Mouse (Mus musculus): ENCODE measurements around the gene Hsd17b11. TPM values are rescaled to one million over a fixed set of nuclear protein-coding genes. Genes with fewer than 3 reads are reported as not detected.

Hsd17b11 gene
- polyA plus RNA-seq, 1 experiment from 2014 or later, result 2.5 TPM

DNA sequence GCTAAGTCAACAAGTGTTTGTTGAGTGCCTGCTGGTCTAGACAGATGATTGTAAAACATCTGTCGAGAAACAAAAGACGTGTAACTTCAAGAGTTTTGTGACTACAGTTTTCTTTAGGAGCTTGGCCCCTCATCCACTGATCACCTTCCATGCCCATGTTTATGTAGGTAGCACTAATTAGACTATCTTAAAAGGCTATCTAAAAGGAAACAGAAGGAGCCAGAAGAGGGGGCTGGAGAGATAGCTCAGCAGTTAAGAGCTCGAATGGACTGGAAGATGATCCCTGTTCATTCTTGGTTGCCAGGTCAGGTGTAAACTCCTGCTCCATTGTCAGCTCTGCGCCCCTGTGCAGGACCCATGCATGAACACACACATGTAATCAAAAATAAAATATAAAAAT lies 26.4 kb upstream of the Hsd17b11 start:
- H3K27me3 ChIP-seq (ENCODE audit: insufficient read depth, poor library complexity, severe bottlenecking), result no peaks in the 10 kb centered on the region
- 53% methylated on average over 4 of the region's 4 CpGs for WGBS
- peaks cover 27% of the 10 kb centered on the region for H3K36me3 ChIP-seq
- peaks cover 17% of the 10 kb centered on the region; the same call in 1 of the 2 replicates for H3K4me1 ChIP-seq
- peak overlapping the region; percentile 75 for H3K4me3 ChIP-seq
- no peaks in the 10 kb centered on the region for H3K9me3 ChIP-seq
- peak overlapping the region; percentile 92; the same call in 1 of the 2 replicates for H3K27ac ChIP-seq
- no peak for DNase-seq (ENCODE audit: low spot score)

- Histone ChIP-seq H3K36me3 (peaks cover 21% of the 10 kb centered on the region), H3K4me1 (peaks cover 17% of the 10 kb centered on the region; the same call in 1 of the 2 replicates), H3K27ac (peak overlapping the region; percentile 92), H3K9me3 (no peaks in the 10 kb centered on the region), H3K4me3 (peak overlapping the region; percentile 75), H3K27me3 (ENCODE audit: insufficient read depth, poor library complexity, severe bottlenecking) (no peaks in the 10 kb centered on the region)
- DNase-seq (ENCODE audit: low spot score), result no peak
- 5% methylated on average over 19 of the region's 19 CpGs for WGBS
These were observed 25.7 kb upstream of the Hsd17b11 start for GRCm38 (mm10) chr5:104047200-104048105.

- H3K9me3 ChIP-seq, result no peaks in the 10 kb centered on the region
- peak; percentile 99 for DNase-seq (ENCODE audit: low spot score)
- H3K27me3 ChIP-seq (ENCODE audit: insufficient read depth, poor library complexity, severe bottlenecking), result no peaks in the 10 kb centered on the region
- peaks cover 17% of the 10 kb centered on the region; the same call in 1 of the 2 replicates for H3K4me1 ChIP-seq
- peak within 1 kb of the TSS; percentile 92 for H3K27ac ChIP-seq
- WGBS, result 5% methylated on average over 90 of the region's 90 CpGs
- peaks cover 11% of the 10 kb centered on the region for H3K36me3 ChIP-seq
- H3K4me3 ChIP-seq, result peak within 1 kb of the TSS; percentile 75
These were observed 24.8 kb upstream of the Hsd17b11 start, which contains the start of gene Nudt9 for GRCm38 (mm10) chr5:104046256-104047199. TSS of gene Nudt9 (plus strand) at chr5:104046306.

GRCm38 (mm10) chr5:104043704-104044103 lies 22.0 kb upstream of the Hsd17b11 start:
- no peaks in the 10 kb centered on the region for H3K27me3 ChIP-seq (ENCODE audit: insufficient read depth, poor library complexity, severe bottlenecking)
- no peaks in the 10 kb centered on the region for H3K9me3 ChIP-seq
- no peak overlapping the region for H3K4me3 ChIP-seq
- H3K27ac ChIP-seq, result no peak overlapping the region
- WGBS, result 27% methylated on average over 2 of the region's 2 CpGs
- H3K4me1 ChIP-seq, result peaks cover 17% of the 10 kb centered on the region; the same call in 1 of the 2 replicates
- H3K36me3 ChIP-seq, result no peaks in the 10 kb centered on the region
- no peak for DNase-seq (ENCODE audit: low spot score)

GRCm38 (mm10) chr5:104042906-104043305 lies 21.2 kb upstream of the Hsd17b11 start:
- H3K27ac ChIP-seq, result no peak overlapping the region
- 88% methylated on average over 2 of the region's 2 CpGs for WGBS

DNA sequence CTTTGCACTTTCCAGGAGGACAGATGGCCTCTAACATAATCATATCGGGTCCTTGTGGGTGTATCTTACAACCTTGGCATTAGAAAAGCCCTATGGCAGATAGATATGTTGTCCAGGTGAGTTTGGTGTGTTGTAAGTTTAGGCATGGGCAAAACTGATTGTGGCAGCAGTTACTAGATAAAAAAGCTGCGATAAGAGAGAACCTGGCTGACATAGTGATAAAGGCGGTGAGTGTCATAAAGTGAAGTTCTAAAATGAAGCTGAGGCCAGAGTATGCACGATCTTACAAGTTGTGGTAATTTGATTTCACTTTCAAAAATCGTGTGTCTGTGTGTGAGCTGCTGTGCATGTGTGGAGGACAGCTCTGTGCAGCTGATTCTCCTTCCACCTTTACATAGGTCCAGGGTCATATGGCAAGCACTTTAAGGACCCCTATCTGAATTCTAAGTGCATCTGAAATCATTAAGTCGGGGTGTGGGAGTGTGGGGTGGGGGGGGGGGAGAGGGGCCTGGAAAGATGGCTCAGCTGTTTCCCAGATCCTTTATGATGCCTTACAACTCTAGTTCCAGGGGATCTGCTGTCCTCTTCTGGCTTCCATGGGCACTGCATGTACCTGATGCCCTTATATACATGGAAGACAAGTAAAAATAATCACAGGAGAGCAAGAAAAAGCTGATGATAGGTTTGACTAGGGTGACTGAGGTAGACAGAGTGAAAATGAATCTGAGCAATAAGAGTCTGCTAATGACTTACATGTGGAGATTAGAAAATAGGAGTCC lies 17.6 kb upstream of the Hsd17b11 start:
- WGBS, result 58% methylated on average over 6 of the region's 6 CpGs
- Histone ChIP-seq H3K27me3 (ENCODE audit: insufficient read depth, poor library complexity, severe bottlenecking) (no peaks in the 10 kb centered on the region), H3K4me1 (peaks cover 6% of the 10 kb centered on the region; the same call in 1 of the 2 replicates), H3K27ac (no peak overlapping the region), H3K36me3 (no peaks in the 10 kb centered on the region), H3K9me3 (no peaks in the 10 kb centered on the region), H3K4me3 (no peak overlapping the region)
- no peak for DNase-seq (ENCODE audit: low spot score)

More at GRCm38 (mm10) chr5:104042906-104043305, 21.2 kb upstream of the Hsd17b11 start:
- Histone ChIP-seq H3K4me1 (peaks cover 14% of the 10 kb centered on the region; the same call in 1 of the 2 replicates), H3K27me3 (ENCODE audit: insufficient read depth, poor library complexity, severe bottlenecking) (no peaks in the 10 kb centered on the region), H3K4me3 (no peak overlapping the region), H3K9me3 (no peaks in the 10 kb centered on the region), H3K36me3 (no peaks in the 10 kb centered on the region)
- DNase-seq (ENCODE audit: low spot score), result no peak

DNA sequence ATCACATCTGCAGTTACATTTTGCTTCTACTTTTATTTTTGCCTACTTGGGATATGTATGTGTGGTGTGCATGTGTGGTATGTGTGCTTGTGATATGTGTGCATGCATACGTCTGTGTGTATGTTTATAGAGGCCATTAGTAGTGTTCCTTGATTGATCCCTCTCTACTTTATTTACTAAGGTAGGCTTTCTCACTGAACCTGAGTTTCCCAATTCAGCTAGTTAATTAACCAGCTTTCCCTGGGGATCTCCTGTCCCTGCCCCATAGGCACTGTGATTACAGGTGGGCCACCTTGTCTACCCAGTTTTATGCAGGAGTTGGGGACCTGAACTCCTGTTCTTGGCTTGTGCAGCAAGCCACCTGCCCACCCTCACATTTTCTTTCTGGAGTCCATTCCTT lies 15.0 kb upstream of the Hsd17b11 start:
- Histone ChIP-seq H3K9me3 (no peaks in the 10 kb centered on the region), H3K27ac (no peak overlapping the region), H3K4me1 (no peaks in the 10 kb centered on the region), H3K36me3 (no peaks in the 10 kb centered on the region), H3K4me3 (no peak overlapping the region), H3K27me3 (ENCODE audit: insufficient read depth, poor library complexity, severe bottlenecking) (no peaks in the 10 kb centered on the region)
- WGBS, result 83% methylated on average over 1 of the region's 1 CpGs
- no peak for DNase-seq (ENCODE audit: low spot score)

- 43% methylated on average over 1 of the region's 1 CpGs for WGBS
- no peaks in the 10 kb centered on the region for H3K9me3 ChIP-seq
- H3K27ac ChIP-seq, result no peak overlapping the region
- H3K36me3 ChIP-seq, result no peaks in the 10 kb centered on the region
- no peak overlapping the region for H3K4me3 ChIP-seq
- DNase-seq (ENCODE audit: low spot score), result no peak
- no peaks in the 10 kb centered on the region for H3K4me1 ChIP-seq
- no peaks in the 10 kb centered on the region for H3K27me3 ChIP-seq (ENCODE audit: insufficient read depth, poor library complexity, severe bottlenecking)
These were observed 14.1 kb upstream of the Hsd17b11 start for GRCm38 (mm10) chr5:104035824-104036223.

DNA sequence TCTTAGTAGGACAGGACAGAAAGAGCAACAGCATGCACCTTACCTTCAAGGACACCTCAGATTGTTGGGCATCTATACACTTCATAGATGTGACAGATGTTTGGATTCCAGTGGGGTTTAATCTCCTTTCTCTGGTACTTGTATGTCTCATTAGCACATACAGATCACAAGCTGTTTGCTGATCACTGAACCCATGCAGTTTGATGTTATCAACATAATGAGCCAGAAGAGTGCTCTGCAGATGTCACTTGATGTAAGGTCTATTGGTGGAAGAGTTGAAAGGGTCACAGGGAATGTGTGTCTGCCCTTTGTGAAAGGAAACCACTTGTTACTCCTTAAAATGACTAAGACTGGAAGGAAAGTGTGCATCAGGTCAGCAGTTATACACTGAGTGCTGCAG lies 13.3 kb upstream of the Hsd17b11 start:
- no peak overlapping the region for H3K4me3 ChIP-seq
- no peaks in the 10 kb centered on the region for H3K9me3 ChIP-seq
- no peaks in the 10 kb centered on the region for H3K36me3 ChIP-seq
- H3K27ac ChIP-seq, result no peak overlapping the region
- no peaks in the 10 kb centered on the region for H3K27me3 ChIP-seq (ENCODE audit: insufficient read depth, poor library complexity, severe bottlenecking)
- DNase-seq (ENCODE audit: low spot score), result no peak
- peaks cover 3% of the 10 kb centered on the region; the same call in 1 of the 2 replicates for H3K4me1 ChIP-seq

DNA sequence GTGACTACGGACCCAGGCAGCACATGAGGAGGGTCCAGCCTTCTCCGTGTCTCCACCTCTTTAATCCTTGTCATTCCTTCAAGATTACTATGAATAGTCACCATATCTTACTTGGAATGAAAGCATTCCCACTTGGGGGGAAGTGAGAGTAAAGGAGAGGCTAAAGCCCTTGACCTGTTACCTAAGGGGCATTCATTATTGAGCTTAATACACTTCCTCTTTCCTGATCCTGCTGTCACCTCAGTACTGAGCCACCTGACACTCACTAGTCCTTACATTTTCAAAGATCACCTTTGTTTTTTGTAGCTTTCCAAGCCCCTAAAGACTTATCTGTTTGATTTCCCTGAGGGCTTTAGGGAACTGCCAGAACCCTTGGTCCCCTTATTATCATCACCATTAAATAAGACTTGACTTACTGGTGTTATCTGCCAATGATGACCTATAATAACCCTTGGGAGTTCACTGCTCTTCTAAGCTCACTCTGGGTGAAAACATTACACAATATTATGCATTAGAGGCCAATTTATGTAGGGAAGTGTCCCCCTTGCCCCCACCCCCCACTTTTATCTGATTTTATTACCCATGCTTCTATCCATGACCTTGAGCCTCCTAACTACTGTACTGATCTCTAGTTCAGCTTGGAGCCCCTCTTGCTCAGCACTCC lies 10.8 kb upstream of the Hsd17b11 start:
- Histone ChIP-seq H3K27ac (no peak overlapping the region), H3K27me3 (ENCODE audit: insufficient read depth, poor library complexity, severe bottlenecking) (no peaks in the 10 kb centered on the region), H3K9me3 (no peaks in the 10 kb centered on the region), H3K4me3 (no peak overlapping the region), H3K4me1 (peaks cover 3% of the 10 kb centered on the region; the same call in 1 of the 2 replicates), H3K36me3 (no peaks in the 10 kb centered on the region)
- 66% methylated on average over 2 of the region's 2 CpGs for WGBS
- no peak for DNase-seq (ENCODE audit: low spot score)

DNA sequence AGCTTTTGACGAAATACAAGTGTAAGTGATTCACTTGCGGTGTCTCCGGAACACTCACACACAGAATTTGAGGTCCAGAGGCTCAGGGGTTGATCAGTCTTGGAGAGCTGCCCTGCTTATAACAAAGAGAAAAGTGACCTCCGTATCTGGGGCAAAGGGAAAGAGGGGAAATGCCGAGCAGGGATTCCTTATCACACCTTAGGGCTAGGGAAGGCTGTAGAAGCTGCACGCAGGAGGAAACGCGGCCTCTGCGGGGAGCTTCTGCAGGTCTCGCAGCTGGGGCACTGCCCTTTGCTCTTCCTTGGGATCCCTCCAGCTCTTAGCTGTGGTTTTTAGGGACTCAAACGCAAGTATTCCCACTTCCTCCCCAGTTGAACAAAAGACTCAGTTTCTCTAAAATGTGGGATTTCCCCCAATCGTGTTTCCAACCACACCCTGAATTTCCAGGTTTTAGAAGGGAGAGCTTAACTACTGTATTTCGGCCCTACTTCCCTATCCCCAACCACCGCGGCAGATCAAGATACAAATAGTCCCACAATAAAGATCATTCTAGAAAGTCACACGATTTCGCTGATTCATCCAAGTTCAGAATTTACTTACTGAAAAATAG lies 3.6 kb upstream of the Hsd17b11 start:
- Histone ChIP-seq H3K27me3 (ENCODE audit: insufficient read depth, poor library complexity, severe bottlenecking) (no peaks in the 10 kb centered on the region), H3K27ac (peak overlapping the region; percentile 44), H3K4me1 (peaks cover 25% of the 10 kb centered on the region), H3K4me3 (peak overlapping the region; percentile 15; the same call in 1 of the 2 replicates), H3K9me3 (no peaks in the 10 kb centered on the region), H3K36me3 (no peaks in the 10 kb centered on the region)
- 26% methylated on average over 17 of the region's 17 CpGs for WGBS
- no peak for DNase-seq (ENCODE audit: low spot score)
